Mouse (Mus musculus) heart, embryonic 16.5 days (tissue): ENCODE measurements around the gene Gpr137. TPM values are rescaled to one million over a fixed set of nuclear protein-coding genes. Genes with fewer than 3 reads are reported as not detected.

Source experiments
- ATAC-seq: fragments of 200-750 bp; cut with Nextera tagmentation; replicated peaks from 2 replicates; pipeline ENCODE4 v1.8.0; 2017; ENCODE audit warnings: moderate number of reproducible peaks; ENCODE audit not compliant: insufficient read depth, low FRiP score; ENCODE audit errors: extremely low read depth
- H3K27ac ChIP-seq: fragments of 300-500 bp; sonication (generic); 2 replicates; pipeline ENCODE4 v1.5.1; 2014; ENCODE audit warnings: mild to moderate bottlenecking, low read length, control low read depth, moderate library complexity
- H3K27me3 ChIP-seq: fragments of 300-500 bp; sonication (generic); 2 replicates; pipeline ENCODE4 v1.6.1; 2014; ENCODE audit warnings: low read length, mixed read lengths; ENCODE audit not compliant: control insufficient read depth, insufficient read depth
- H3K36me3 ChIP-seq: fragments of 300-500 bp; sonication (generic); 2 replicates; pipeline ENCODE4 v1.6.1; 2014; ENCODE audit not compliant: control insufficient read depth, insufficient read depth
- H3K4me1 ChIP-seq: fragments of 300-500 bp; sonication (generic); 2 replicates; pipeline ENCODE4 v1.6.1; 2014; ENCODE audit warnings: low read length, mixed read lengths; ENCODE audit not compliant: control insufficient read depth, insufficient read depth
- H3K4me2 ChIP-seq: fragments of 300-500 bp; sonication (generic); 2 replicates; pipeline ENCODE4 v1.6.1; 2014; ENCODE audit warnings: low read depth, mild to moderate bottlenecking, control low read depth, low read length
- H3K4me3 ChIP-seq: fragments of 300-500 bp; sonication (generic); 2 replicates; pipeline ENCODE4 v1.5.1; 2014; ENCODE audit warnings: mild to moderate bottlenecking, control low read depth, low read length
- H3K9ac ChIP-seq: fragments of 300-500 bp; sonication (generic); 2 replicates; pipeline ENCODE4 v1.6.1; 2014; ENCODE audit warnings: low read length, control low read depth
- H3K9me3 ChIP-seq: fragments of 300-500 bp; sonication (generic); replicated peaks from 2 replicates; pipeline ENCODE4 v1.6.1; 2016; ENCODE audit warnings: low read length; ENCODE audit not compliant: control insufficient read depth
- WGBS: fragments of 180-500 bp; shearing (Covaris S2); extraction: QIAGEN DNeasy Blood & Tissue Kit; methylation state at CpG from one replicate; pipeline ENCODE4 v1.1.7; 2014; 5-methylcytosine and 5-hydroxymethylcytosine counted together
- polyA plus RNA-seq: library from polyadenylated mRNA; unstranded; fragments of >200 nt; fragmentation: Nextera tagmentation; extraction: Ambion mirVana; gene quantifications from 2 replicates; pipeline ENCODE4 v1.2.1, GENCODE M21; 2015

The Gpr137 gene
- polyA plus RNA-seq, 1 experiment from 2014 or later, result 20.8 TPM

DNA sequence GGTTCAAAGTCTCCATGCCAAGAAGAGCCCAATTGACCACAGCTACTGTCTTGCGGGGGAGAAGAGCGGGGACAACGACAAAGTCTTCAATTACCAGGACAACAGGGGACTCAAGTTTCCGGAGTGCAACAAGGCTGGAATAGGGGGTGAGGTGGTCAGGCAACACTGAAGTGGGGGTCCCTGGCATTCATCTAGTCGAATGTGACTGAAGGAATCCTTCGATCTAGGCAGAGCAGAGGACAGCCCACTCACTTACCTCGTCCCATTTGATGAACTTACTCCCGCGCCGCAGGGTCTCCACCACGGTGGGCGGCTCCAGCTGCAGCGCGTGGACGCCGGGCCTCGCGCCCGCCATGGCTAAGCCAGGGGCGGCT is 27.0 kb upstream of the Gpr137 start:
- ATAC-seq, result no peak; the same call in 1 of the 2 replicates
- WGBS, result 1% methylated on average over 20 of the region's 20 CpGs
- Histone ChIP-seq H3K4me2 (peak overlapping the region; percentile 63), H3K4me3 (peak overlapping the region; percentile 61), H3K27ac (no peak overlapping the region), H3K36me3 (peaks cover 12% of the 10 kb centered on the region), H3K9ac (peak overlapping the region; percentile 76), H3K27me3 (no peaks in the 10 kb centered on the region), H3K9me3 (no peaks in the 10 kb centered on the region), H3K4me1 (peaks cover 34% of the 10 kb centered on the region)

DNA sequence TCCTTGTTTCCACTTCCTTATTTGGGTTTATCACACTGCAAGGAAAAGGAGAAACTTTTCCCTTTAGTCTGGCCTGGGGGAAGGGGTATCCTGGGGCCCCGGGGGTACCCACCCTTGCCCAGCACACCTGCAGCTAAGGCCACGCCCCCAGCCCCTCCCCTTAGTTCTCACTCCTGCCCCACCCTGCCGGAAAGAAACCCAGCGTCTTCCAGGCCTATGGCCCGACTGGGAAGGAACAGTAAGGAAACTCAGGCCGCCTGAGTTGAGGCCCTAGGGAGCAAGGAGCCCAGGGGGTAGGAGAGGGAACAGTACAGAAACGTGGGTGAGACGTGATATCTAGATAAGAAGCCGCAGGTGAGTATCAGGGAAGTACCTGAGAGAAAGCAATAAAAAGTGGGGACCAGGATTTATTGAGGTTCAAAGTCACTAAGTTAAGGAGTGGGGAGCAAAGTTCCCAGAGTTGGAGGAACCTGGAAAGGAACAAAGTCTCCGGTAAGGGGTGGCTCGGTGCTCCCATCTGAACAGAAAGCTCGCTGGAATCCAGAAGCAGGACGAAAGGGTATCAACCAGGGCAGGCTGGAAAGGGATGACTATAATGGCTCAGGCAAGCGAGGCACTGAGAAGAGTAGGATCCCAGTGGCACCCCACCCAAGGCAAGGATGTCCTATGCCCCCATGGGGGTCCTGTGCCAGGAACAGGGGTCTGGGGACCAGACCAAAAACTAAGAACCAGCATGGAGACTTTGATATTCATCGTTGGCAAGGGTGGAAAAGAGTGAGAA is 26.4 kb upstream of the Gpr137 start:
- peaks cover 29% of the 10 kb centered on the region for H3K4me1 ChIP-seq
- no peak for ATAC-seq
- peak overlapping the region; percentile 61 for H3K4me3 ChIP-seq
- H3K27ac ChIP-seq, result no peak overlapping the region
- no peaks in the 10 kb centered on the region for H3K27me3 ChIP-seq
- H3K36me3 ChIP-seq, result peaks cover 14% of the 10 kb centered on the region
- peak overlapping the region; percentile 63 for H3K4me2 ChIP-seq
- no peaks in the 10 kb centered on the region for H3K9me3 ChIP-seq
- peak overlapping the region; percentile 76 for H3K9ac ChIP-seq
- WGBS, result 16% methylated on average over 15 of the region's 15 CpGs

DNA sequence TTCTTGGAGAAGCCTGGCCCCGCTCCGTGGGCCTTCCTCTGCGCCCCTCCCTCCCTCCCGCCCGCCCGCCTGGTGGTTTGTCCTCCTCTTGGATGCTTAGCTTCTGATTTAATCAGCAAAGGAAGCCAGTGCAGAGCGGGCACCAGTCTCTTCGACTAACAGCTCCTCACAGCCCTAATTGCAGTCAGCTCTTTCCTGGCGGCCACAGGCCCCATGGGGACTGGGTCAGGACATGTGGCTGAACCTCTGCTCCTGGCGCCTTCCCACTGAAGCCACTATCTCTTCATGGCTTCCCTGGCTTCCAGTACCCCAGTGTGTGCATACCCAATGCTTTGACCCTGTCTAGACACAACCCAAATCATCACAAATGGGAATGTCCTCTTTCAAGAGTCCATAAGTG is 14.2 kb upstream of the Gpr137 start:
- WGBS, result 80% methylated on average over 10 of the region's 10 CpGs
- Histone ChIP-seq H3K36me3 (peaks cover 30% of the 10 kb centered on the region), H3K4me1 (peaks cover 36% of the 10 kb centered on the region)

DNA sequence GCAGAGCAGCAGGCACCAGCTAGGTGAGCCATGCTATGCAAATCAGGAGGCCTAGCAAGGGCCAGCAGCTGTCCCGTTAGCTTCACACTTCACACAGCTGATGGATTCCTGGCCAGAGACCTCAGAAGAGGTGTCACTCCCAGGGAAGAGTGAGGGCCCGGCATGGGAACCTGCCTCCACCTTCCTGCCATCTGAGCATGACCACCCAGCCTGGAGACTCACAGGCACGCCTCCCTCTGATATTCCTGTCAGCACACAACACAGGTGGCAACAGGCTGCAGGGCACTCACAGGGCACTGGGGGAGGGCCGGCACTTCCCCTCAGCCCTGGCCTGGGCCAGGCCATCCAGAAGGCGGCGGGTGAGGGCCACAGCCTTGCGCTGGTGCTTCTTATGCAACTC is 13.1 kb upstream of the Gpr137 start:
- 52% methylated on average over 7 of the region's 7 CpGs for WGBS
- Histone ChIP-seq H3K4me3 (no peak overlapping the region), H3K36me3 (peaks cover 30% of the 10 kb centered on the region), H3K4me2 (no peak overlapping the region), H3K9ac (peak overlapping the region; percentile 41; the same call in 1 of the 2 replicates), H3K27me3 (no peaks in the 10 kb centered on the region), H3K4me1 (peaks cover 37% of the 10 kb centered on the region), H3K9me3 (no peaks in the 10 kb centered on the region), H3K27ac (peak overlapping the region; percentile 36; the same call in 1 of the 2 replicates)
- peak; percentile 8; the same call in 1 of the 2 replicates for ATAC-seq

More for the DNA sequence above, 14.2 kb upstream of the Gpr137 start:
- ATAC-seq, result no peak
- H3K27ac ChIP-seq, result no peak overlapping the region
- no peak overlapping the region for H3K4me3 ChIP-seq
- H3K4me2 ChIP-seq, result no peak overlapping the region
- no peaks in the 10 kb centered on the region for H3K27me3 ChIP-seq
- H3K9ac ChIP-seq, result no peak overlapping the region
- no peaks in the 10 kb centered on the region for H3K9me3 ChIP-seq

DNA sequence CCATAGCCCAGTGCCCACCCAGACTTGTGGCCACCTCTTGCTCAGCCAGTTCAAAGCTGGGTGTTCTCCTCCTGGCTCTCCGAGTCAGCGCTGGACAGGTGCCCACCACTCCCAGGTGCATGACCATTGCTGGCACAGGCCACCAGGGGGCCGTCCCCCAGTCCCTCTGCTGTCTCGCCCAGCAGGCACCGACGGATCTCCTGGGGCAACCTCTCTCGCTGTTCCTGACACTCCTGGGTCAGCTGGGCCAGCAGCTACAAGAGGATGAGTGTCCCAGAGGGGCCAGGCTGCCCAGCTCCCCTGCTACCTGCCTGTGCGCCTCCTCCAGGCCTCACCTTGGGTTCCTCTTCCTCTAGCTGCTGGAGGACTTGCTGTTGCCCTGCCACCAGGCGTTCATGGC is 11.8 kb upstream of the Gpr137 start:
- H3K9me3 ChIP-seq, result no peaks in the 10 kb centered on the region
- no peak for ATAC-seq

DNA sequence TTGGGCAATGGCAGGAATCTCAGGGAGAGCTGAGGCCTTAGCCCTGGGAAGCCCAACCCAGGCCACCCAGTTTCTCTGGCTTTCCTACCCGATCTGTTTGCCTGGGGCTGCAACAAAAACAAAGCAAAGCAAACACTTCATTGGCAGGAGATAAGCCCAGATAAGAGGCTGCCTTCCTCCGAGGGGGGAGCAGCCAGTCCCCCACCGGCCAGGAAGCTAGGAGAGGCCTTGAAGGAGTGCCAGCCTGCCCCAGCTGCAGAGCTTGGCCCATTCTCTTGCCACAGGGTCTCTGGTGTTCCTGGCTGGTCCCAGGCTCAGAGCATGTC is 10.4 kb upstream of the Gpr137 start:
- H3K4me3 ChIP-seq, result peak overlapping the region; percentile 86
- H3K4me1 ChIP-seq, result peaks cover 43% of the 10 kb centered on the region
- ATAC-seq, result no peak
- peak overlapping the region; percentile 89 for H3K9ac ChIP-seq
- peaks cover 10% of the 10 kb centered on the region for H3K36me3 ChIP-seq
- no peaks in the 10 kb centered on the region for H3K27me3 ChIP-seq
- peak overlapping the region; percentile 100 for H3K27ac ChIP-seq
- H3K9me3 ChIP-seq, result no peaks in the 10 kb centered on the region
- H3K4me2 ChIP-seq, result peak overlapping the region; percentile 85
- WGBS, result 5% methylated on average over 3 of the region's 3 CpGs

More for the DNA sequence above, 11.8 kb upstream of the Gpr137 start:
- 51% methylated on average over 9 of the region's 9 CpGs for WGBS
- no peak overlapping the region for H3K9ac ChIP-seq
- H3K27ac ChIP-seq, result no peak overlapping the region
- peaks cover 17% of the 10 kb centered on the region for H3K36me3 ChIP-seq
- H3K27me3 ChIP-seq, result no peaks in the 10 kb centered on the region
- peaks cover 43% of the 10 kb centered on the region for H3K4me1 ChIP-seq
- no peak overlapping the region for H3K4me3 ChIP-seq
- H3K4me2 ChIP-seq, result no peak overlapping the region

DNA sequence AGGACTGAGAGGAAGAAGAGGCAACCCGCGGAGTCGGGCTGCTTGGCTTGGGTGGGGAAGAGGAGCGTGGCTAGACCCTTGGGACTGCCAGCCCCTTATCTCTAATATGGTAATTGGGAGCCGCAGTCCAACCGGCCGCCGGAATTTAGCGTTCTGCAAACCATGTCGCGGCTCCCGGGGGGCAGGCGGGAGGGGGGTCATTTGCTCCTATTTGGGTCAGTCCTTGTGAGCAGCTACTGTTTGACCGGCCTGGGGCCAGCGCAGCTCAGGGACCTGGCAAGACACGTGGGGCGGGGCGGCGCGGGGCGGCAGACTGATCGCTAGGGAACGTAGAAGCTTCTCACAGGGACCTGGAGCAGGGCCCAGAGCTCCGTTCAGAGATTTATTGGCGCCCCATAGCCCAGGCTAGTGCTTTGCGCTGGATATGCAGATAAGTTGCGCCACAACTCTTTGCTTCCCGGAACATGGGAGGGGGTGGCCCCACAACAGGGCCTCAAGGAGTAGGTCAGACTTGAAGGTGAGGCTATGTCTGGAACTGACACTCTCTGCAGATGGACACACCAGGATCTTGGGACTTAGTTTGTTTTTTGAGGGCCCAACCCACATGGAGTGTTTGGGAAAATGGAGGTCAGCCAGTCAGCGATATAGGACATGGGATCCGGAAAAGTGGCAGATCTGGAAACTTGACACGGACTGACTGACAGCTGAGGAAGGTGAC is 9.9 kb upstream of the Gpr137 start:
- Histone ChIP-seq H3K9ac (peak overlapping the region; percentile 89), H3K36me3 (peaks cover 10% of the 10 kb centered on the region), H3K4me1 (peaks cover 43% of the 10 kb centered on the region), H3K4me2 (peak overlapping the region; percentile 85), H3K9me3 (no peaks in the 10 kb centered on the region), H3K27ac (peak overlapping the region; percentile 100), H3K27me3 (no peaks in the 10 kb centered on the region), H3K4me3 (peak overlapping the region; percentile 86)
- peak; percentile 56 for ATAC-seq
- WGBS, result 2% methylated on average over 31 of the region's 31 CpGs

DNA sequence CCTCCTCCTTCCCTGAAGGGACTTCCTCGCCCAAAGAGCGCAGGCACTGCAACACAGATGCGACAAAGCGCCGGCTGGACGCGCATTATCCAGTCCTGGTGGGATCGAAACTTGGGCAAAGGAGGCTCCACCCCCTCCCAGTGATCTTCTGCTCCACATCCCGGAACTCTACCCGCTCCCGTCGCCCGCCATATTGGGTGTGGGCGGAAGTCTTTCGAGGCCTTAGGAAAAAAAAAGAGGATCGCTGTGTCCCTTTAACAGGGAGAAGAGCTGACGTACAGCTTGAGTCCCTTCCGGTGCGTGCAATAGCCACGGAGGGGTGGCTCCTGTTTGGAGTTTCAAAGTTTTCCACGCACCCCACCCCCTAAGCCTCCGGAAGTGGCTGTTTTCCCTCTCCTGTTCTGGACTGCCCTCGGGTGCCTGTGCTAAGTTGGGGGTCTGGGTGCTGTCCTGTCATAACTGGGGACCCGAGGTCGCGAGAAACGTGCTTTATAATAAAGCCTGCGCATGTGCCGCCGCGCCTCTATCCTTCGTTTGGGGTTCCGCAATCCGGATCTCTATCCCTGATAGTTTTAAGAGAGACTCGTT is 9.2 kb upstream of the Gpr137 start:
- WGBS, result under 1% methylated on average over 35 of the region's 35 CpGs
- H3K4me1 ChIP-seq, result peaks cover 41% of the 10 kb centered on the region
- no peaks in the 10 kb centered on the region for H3K9me3 ChIP-seq
- H3K27ac ChIP-seq, result peak overlapping the region; percentile 100
- peak overlapping the region; percentile 86 for H3K4me3 ChIP-seq
- peak overlapping the region; percentile 89 for H3K9ac ChIP-seq
- H3K36me3 ChIP-seq, result peaks cover 9% of the 10 kb centered on the region; the same call in 1 of the 2 replicates
- peak; percentile 79 for ATAC-seq
- peak overlapping the region; percentile 85 for H3K4me2 ChIP-seq
- no peaks in the 10 kb centered on the region for H3K27me3 ChIP-seq
